Mouse (Mus musculus) ovary, postnatal 10 days (tissue): ENCODE data around the gene Scfd2.
A peak's percentile ranks its signal among the peaks of the same experiment; 100 is the strongest.

Experiments
- DNase-seq: peaks from one replicate; pipeline ENCODE4 v3.0.0; 2022; ENCODE audit warnings: low spot score

Scfd2 gene

DNA sequence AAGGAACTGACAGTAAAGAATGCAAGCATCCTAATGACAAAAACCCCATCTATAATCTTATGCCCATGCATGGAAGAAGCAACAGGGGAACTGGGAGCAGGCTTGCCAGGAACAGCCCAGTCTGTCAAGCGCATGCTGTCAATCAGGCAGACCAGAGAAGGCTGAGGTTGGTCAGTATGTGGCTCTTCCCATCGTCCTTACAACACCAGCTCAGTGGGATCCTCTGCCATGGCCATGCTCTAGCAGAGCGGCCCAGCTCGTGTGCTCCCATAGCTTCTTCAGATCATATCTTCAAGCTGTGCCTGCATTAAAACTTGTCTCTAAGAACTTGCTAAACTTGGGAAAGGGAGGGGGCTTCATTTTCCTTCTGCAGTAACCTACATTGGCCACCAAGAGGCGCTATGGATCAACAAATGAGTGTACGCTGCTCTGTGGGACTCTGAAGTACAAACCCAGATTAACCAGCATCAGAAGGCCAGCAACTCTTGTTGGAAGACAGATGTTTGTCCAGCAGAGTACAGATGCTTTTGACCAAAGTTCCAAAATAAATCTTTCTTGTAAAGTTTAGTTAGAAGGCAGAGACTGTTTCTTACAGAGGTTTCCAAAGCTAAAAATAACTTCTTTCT, 220.2 kb downstream of the Scfd2 start:
- no peak for DNase-seq

DNA sequence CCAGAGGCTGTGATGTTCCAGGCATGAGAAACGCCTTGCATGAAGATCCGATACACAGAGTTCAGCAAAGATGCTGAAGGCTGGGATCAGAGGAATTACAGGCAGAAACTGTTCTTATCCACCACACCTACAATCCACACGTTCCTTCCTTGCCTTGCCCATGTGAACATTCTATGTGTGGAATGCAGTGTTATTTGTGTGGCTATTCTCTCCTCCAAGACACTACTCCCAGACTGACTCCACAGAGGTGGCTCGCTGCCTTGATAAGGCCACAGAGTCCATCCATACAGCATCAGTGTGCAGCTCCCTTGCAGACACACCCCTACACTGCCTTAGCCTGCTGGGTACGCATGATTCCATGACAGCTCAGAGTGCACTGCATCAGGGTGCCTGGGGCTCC, 221.5 kb downstream of the Scfd2 start:
- DNase-seq = no peak

DNA sequence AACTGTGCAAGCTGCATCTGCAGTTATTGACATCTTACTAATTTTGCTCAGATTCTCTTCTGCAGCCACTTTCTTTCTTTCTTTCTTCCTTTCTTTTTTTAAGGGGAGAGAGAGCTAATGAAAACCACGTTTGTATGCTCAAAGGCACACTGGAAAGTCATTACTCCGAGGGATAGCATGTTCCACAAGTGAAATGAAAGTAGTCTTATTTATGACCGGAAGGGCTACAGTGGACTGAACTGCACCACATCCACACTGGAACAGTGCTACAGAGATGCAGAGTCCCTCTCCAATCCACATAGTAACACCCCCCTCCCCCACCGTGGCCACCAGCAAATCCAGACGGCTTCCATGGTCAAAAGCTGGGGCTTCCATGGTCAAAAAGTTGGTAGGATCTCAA, 224.3 kb downstream of the Scfd2 start:
- no peak for DNase-seq

DNA sequence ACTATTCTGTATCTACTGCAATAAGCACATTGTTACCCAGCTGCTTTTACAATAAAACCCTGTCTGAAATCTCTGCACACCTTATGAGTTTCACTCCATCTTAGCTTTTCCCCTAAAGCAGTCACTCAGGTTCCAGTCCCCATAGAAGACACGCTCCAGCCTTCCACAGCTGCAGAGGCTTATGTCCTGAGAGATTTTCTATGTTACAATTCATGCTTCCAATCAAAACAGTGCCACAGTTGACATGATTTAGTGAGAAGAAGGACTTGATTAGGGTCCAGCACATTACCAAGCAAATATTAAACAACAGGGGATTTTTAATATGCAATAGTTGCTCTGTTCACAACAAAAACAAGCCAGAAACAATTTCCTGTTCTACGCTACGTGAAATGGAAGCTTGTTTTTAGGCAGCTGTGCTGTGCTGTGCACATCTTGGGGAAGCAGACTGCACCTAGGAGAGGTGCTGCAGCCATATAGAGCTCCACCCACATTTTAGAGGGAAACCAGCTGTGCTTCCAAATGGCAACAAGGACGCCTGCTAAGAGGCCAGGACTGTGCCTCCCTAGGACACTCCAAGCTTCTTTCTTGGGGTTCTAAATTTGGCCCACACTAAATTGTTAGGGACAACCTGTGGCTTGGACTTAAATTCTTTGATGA, 225.9 kb downstream of the Scfd2 start:
- DNase-seq = no peak

DNA sequence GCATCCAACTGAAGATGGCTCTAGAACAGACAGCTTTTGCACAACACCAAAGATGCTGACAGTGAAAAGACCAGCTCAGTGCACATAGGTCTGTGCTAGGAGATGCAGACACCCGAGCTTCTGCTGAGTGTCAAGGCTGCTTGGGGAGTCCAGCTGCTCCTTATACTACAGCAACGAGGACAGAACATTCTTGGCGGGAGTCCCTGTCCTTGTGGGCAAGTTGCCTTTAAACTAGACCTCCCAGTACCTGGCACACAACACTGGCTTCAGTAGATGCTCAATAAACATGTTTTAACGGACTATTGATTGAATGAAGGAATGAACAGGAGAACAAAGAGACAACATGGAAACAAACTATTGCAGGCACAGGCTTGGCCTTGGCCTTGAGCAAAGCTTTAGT, 226.8 kb downstream of the Scfd2 start:
- DNase-seq = peak; percentile 46

DNA sequence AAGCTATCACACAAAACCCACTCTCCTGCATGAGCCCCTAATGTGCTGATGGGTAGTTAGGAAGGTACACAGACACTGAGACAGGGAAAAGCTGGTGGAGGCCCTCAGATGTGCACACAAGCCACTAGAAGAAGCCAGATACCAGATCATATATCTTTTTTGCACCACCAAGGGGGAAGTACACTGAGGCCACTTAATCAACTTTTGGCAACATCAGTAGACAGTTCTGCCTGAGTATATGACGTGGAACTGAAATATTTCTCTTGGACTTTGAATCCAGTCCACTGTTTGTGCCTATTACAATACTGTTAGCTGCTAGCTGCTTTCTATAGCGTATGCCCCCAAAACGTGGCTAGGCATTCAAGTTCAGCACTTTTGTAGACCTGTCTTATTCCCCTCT, 229.2 kb downstream of the Scfd2 start:
- no peak for DNase-seq

DNA sequence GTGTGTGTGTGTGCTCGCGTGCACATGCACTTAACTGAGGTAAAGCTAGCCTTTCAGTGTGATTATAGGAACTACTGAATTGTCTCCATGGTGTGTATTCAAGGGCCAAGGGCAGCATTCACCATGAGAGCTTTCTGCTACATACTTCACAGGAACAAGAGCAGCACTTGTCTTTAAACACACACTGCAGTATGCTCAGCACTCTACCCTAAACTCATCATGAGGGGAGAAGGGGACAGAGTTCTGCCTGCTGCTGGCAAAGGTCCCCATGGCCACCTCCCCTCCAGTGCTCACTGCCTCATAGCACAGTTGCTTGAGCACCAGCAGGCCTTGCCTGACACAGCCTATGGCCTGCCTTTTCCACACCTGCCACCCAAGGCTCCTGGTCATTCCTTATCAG, 230.1 kb downstream of the Scfd2 start:
- no peak for DNase-seq

DNA sequence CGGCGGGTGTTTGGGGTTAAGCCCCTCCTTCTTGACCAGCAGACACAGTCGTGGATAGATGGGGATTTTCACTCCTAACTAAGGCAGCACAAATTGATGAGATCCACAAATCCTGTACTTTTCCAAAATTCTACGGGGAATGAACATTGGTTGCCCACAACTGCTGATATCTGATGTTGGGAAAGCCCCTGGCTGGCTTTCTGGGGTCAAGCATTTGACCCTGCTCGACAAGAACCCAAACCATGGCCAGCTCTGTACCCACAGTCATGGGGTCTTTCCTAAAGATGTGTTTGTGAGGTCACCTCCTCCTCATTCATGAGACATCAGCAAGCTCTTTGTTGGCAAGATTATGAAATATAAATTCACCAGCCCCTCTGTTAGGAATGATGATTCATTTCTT, 230.6 kb downstream of the Scfd2 start:
- DNase-seq = no peak

DNA sequence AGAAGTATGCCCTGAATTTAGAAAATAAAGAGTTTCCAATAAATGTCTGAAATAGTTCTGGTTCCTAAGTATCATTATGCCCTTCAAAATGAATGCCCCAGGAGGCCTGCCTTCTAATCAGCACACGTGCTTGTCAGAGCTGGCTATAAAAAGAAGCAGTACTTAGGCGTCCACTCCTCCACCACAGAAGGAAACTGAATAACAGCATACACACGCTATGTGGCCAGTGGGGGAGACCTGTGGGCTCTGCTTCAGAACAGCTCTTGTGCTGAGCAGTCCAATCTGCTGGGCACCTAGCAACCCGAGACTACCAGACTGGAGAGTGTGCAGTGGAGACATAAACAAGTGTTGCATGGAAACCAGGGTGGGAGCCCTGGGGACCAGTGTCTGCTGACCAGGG, 231.4 kb downstream of the Scfd2 start:
- DNase-seq = no peak

DNA sequence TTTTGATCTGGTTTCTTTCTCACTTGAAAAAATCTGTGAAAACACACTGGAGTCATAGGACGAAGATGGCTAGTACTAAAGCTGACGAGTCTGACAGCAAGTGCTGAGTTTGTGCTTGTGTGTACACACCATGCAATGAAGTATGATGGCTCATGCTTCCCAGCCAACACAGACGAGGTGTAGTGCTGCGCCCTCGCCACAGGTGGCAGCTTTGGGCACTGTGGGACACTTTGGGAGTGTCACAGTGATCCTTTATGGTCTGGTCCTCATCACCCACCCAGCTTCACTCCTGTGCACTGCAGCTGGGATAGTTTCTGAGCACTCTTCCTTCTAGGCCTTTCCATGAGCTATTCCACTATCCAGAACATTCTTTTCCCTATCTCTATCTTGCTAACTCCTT, 234.4 kb downstream of the Scfd2 start:
- DNase-seq = no peak

DNA sequence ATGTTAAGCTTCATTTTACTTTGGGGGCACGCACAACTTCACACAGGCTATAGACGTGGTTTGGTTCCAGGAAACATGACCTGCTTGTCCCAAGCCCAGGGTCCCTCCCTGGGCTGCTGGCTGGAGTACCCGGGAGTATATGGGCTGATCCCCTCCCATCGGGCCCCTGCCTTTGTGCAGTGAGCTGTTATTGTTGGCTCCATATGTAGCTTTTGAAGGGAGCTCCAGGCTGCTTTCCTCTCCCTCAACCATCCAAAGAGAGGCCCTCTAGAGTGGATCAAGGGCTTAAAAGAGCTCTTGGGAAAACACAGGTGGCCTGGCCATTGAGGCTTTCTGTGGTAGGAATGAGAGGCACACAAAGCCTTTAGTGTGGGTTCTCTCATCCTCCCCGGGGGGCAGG, 235.5 kb downstream of the Scfd2 start:
- no peak for DNase-seq

DNA sequence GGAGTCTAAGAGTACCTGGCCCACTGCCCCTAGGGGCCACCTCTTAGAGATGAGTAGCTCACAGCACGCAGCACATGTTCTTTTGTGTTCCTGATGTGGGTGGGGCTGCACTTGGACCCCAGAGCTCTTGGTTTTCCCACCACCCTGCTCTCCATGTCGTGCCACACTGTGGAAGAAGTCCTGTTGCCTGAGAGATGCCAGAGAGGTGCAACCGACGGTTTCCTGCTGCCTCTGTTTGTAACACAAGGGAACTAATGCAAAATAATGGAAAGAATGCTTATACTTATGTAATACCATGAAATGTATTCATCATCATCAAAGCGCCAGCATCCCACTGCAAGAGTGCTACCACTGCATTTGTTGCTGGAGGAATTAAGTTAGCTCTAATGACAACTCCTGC, 238.0 kb downstream of the Scfd2 start:
- DNase-seq = no peak

DNA sequence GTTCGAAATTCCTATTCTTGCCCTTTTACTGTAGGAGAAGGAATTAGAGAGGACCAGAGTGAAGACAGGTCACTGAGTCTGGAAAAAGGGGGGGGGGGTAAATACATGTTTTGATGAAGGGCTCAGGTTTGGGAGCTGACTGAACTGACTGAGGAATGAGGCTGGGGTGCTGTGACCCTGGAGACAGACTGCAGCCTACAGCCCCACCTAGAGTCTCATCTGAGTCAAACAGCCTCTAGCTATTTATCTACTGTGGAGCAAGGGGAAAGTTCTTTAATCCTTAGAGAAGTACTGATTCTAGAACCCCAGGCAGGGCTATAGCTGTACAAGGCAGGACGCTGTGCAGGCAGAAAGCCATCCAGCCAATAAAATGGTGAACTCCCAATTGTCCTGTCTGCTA, 239.5 kb downstream of the Scfd2 start:
- no peak for DNase-seq

DNA sequence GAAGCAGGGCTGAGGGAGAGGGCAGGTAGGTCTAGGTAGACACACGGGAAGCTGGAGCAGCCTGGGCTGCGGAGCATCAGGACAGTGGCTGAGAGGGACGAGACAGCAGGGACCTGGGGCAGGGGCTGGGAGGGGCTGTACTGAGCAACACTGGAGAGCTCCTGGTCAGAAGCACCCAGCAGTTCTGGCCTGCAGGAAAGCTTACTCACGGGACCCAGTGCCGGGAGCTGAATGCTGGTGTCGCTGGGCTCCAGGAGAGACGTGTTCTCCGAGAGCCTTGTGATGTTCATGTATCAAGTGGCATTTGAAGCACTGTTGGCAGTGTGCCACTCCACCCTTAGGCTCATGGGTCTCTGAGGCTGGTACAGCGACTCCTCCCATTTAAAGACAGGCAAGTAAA, 240.0 kb downstream of the Scfd2 start:
- no peak for DNase-seq

DNA sequence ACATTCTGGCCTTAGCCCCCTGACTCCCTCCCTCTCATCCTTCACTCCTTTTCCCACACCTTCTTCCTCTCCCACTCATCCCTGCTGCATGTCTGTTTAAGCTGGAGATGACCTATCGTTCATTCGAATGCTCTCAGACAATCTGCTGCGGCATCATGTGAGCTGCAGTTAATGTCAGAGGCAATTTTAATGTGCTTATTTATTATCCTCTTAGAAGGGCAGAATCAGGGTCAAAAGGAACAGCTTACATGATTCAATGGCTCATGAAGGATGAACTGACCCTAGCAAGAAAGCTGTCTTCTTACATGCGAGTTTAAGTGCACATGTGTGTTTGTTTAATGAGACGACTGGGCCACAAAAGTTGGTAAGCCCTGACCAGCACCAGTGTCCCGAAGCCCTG, 241.6 kb downstream of the Scfd2 start:
- no peak for DNase-seq

DNA sequence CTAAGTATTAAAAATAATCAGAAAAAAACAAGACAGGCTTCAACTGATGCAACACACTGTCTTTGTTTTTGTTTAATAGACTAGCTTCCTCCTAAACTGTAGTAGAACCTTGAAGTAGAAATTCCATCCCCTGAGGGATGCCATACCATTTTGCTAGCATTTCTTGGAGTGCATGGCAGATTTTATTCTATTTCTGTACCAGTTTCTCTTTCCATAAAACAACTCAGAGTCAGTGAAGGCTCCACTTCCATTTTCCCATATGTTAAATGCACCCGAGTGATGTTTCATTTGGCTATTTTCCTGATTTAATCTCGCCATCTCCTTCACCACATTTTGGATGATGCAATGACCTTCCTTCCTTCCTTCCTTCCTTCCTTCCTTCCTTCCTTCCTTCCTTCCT, 243.4 kb downstream of the Scfd2 start:
- no peak for DNase-seq

DNA sequence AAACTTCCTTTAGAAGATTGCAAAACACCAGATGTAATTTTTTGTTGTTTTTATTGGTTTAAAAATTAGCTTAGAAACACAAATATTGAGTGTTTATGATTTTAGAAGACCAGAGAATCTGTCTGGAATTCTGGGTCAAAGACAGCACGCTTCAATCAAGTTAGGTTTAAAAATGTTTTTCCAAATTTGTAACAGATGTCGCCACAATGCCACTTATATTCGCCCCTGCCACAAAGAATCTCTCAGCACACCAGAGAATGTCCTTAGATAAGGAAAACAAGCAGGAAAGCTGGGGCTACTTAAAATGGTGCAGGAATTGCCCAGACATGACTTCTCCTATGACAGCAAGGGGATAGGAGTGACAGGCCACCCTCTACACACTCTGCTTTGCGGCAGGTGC, 245.3 kb downstream of the Scfd2 start:
- no peak for DNase-seq

DNA sequence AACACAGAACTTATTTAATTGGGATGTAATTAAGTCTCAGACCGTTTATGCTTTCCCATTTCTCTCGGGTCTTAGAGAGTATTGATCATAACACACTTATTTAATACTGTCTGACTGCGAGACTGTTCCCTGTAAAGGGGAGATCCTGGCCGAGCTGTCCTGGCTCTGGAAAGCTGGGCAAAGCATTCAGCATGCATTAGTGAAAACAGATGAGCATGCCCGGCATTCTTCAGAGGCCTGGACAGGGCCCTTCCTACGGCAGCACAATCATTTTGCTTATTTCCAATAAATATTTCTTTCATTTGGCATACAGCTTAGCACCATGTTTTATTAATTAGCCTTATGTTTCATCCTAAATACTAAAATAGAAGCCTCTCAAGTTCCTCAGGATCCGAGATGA, 245.8 kb downstream of the Scfd2 start:
- no peak for DNase-seq

DNA sequence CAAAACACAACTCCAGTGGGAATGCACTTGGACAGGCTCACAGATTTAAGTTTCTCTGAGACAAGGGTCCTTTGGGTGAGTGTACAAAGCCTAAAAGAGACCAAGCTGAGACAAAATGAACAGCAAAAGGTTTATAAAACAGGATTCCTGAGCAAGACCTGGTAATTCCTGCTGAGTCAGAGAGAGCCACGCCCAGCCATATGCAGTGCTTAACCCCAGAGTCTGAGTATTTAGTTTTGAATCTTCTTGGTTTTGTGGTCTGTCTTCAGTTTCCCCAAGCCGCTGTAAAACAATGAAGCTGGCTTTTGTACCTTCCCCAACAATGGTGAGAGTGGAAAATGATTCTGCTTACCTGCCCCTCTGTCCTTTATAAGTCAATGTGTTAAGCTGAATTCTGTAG, 246.3 kb downstream of the Scfd2 start:
- DNase-seq = no peak

DNA sequence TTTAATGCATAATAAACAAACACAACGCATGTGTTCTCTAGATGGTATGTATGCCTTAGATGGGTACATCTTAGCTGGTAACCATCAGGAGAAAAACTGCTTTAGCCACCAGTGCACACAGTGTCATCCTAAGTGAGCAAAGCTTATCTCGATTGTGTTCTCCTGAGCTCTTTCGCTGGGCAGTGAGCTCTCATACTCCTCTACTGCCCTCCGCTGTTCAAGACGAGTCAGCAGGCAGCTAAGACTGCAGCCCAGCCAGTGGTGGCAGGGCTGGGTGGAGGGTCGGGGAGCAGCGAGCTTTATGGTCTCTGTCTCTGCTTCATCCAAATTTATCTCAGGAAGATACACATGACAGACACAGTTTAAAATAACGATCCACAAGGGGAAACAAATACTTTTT, 248.0 kb downstream of the Scfd2 start:
- no peak for DNase-seq

DNA sequence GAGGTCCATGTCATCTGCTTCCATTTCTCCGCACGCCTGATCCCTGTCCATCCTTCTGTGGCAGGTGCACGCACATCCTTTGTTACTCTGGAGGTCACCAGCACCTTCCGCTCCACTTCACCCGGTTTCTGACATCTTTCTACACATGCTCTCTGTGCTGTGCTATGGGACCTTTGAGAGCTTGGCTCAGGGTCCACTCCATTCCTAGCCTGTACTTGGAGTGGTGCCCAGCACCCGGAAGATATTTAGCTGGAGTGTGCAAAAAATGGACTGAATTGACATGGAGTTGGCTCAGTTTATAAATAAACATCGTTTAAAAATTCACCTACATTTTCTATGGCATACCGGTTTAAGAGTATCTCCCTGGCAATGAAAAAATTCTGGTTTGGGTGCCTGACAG, 250.1 kb downstream of the Scfd2 start:
- DNase-seq = no peak

DNA sequence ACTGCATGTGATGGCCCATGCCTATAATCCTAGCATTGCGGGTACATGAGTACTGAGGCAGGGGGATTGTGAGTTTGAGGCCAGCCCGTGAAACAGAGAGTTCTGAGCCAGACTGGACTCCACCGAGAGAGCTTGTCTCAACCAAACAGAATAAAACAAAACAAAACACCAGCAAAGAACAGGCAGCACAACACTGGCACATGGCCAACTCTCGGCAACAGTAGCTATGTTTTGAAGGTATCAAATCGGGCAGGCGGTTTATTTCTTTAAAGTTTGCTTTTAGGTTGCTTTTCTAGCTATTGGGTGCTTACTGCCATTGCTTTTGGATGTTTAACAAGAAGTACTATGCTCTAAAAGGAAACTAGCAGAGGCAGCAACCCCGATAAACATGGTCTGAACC, 251.9 kb downstream of the Scfd2 start:
- DNase-seq = no peak

DNA sequence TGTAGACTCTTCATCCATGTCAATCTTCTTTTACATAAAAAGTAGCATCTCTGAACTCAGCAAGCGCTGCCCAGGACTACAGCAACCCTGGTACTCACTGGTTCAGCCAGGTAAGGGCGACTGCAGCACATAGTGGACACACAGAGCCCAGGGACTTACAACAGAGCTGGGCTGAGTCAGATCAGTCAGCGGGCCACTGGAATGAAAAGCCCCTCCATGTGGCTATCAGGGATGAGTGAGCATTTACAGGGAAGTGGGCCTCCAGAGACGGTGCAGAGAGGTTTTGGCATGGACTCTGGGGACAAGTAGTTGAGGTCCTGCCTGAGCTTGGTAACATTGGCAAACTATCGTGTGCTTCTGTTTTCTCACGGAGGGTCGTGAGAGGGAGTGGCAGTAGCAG, 253.1 kb downstream of the Scfd2 start:
- no peak for DNase-seq

DNA sequence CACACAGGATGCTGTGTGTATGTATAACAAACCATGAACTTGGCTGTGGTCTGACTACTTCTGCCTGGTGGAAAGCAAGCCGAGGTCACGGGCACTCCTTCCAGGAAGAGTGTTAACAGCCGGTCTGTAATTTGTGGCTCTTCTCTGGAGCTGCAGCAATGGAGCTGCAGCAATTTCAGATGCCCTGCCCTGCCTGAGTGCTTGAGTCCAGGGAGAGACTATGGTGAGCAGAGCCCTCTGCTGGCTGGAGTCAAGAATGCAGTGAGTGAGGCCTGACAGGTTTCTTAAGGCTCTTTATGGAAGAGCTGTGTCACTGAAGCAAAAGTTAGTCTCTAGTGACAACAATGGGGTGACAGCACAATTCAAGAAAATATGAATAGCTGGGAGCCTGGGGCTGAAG, 253.8 kb downstream of the Scfd2 start:
- peak; percentile 77 for DNase-seq

DNA sequence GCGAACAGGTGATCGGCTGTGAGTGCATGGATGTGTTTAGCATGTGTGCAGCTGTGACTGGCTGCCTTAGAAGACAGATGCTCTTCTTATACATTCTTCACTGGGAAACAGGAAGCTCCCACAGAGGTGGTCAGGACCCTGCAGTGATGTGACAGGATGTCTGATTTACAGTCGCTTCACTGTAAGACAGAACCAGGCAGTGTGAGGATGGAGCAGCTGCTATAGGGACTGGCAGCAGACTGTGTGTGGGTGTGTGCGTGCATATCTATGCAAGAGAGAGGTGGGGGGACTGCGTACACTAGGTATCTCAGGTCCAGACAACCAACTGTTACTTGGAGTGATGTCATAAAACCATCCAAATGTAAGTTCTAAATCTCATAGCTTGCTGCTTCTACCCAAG, 254.3 kb downstream of the Scfd2 start:
- DNase-seq = no peak
